In the genomic region with DNA sequence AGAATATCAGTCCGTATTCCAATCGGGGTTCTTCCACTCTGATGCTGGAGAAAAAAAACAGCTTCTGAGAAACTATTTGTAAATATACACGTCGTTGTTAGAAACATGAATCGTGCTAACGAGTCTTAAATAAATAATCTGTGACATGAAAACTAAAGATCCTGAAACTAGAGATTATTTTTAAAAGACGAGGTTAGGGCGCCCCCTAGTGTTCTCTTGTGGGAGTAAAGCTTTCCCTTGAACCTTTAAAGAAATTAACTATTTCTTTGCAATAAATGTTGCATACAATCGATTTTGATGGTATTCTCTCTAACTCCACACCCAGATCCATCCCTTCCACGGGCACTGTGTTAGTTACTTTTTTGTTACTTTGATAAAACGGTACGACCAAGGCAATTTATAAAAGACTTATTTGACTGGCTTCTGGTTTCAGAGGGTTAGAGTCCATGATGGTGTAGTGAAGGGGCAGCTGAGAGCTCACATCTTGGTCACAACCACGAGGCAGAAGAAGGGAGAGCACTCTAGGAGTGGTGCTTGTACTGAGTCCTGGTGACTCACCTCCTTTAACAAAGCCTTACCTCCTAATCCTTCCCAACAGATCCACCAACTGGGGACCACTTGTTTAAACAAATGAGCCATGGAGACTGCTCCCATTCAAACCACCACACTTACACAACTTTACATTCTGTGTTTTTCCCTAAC, we compare ENCODE assay signal across 8 mouse cellular contexts. TPM values are rescaled to one million over a fixed set of nuclear protein-coding genes. Genes with fewer than 3 reads are reported as not detected.
DNase-seq lines count a peak whose midpoint lies in the region; ATAC-seq and TF ChIP-seq lines count a peak whose summit lies in the region.

No protein-coding gene starts in this region.

- H3K9me3 ChIP-seq in limb, embryonic 11.5 days (ENCODE audit: control insufficient read depth, low read length) = no peaks in the 10 kb centered on the region
- H3K9me3 ChIP-seq in neural tube, embryonic 14.5 days (ENCODE audit: control insufficient read depth, low read length) = no peaks in the 10 kb centered on the region

- DNase-seq in left cerebral cortex, adult 2 months (ENCODE audit: extremely low spot score in 1 of 2, low spot score in 2 of 2) = peak; percentile 39 to 53
- DNase-seq in left cerebral cortex, adult 11 months (ENCODE audit: low spot score) = no peak
- DNase-seq in NIH3T3 (ENCODE audit: low read depth) = peak; percentile 73
- DNase-seq in cerebellum, adult 8-10 months = peak; percentile 64
- peak; percentile 23 to 30 for DNase-seq in gastrocnemius, postnatal 4 days (ENCODE audit: low spot score in 2 of 2)
- DNase-seq in limb, embryonic 11.5 days (ENCODE audit: low spot score) = peak; percentile 67

- no peaks in the 10 kb centered on the region for H3K4me1 ChIP-seq in limb, embryonic 11.5 days (ENCODE audit: control insufficient read depth, insufficient read depth, low read length)
- H3K4me1 ChIP-seq in neural tube, embryonic 14.5 days (ENCODE audit: control insufficient read depth, insufficient read depth, low read length) = no peaks in the 10 kb centered on the region

- H3K27me3 ChIP-seq in limb, embryonic 11.5 days (ENCODE audit: control insufficient read depth, insufficient read depth, low read length) = no peaks in the 10 kb centered on the region
- H3K27me3 ChIP-seq in neural tube, embryonic 14.5 days (ENCODE audit: control insufficient read depth, insufficient read depth, low read length) = no peaks in the 10 kb centered on the region

- no peak overlapping the region for H3K4me3 ChIP-seq in left cerebral cortex, adult 2 months
- no peak overlapping the region for H3K4me3 ChIP-seq in limb, embryonic 11.5 days (ENCODE audit: low read depth, low read length)
- H3K4me3 ChIP-seq in neural tube, embryonic 14.5 days (ENCODE audit: low read depth, low read length) = no peak overlapping the region

- peak; percentile 83 for TF ChIP-seq CTCF in left cerebral cortex, adult 2 months (IDR thresholded peaks at IDR 0.05)

- no peak overlapping the region for H3K27ac ChIP-seq in left cerebral cortex, adult 2 months
- no peak overlapping the region for H3K27ac ChIP-seq in limb, embryonic 11.5 days (replicated peaks; ENCODE audit: low read depth, low read length)
- H3K27ac ChIP-seq in neural tube, embryonic 14.5 days (ENCODE audit: low read depth, low read length) = no peak overlapping the region

- H3K4me2 ChIP-seq in limb, embryonic 11.5 days (ENCODE audit: low read depth, severe bottlenecking) = no peak overlapping the region
- no peak overlapping the region for H3K4me2 ChIP-seq in neural tube, embryonic 14.5 days (ENCODE audit: low read depth, low read length)

- WGBS in limb, embryonic 11.5 days = 17% methylated on average over 13 of the region's 13 CpGs
- WGBS in neural tube, embryonic 14.5 days = 16% methylated on average over 13 of the region's 13 CpGs

- ATAC-seq in limb, embryonic 11.5 days (ENCODE audit: insufficient number of reproducible peaks, low FRiP score, low TSS enrichment, low read depth) = no peak
- ATAC-seq in neural tube, embryonic 14.5 days (ENCODE audit: low read depth) = peak; percentile 42; the same call in 1 of the 2 replicates
- no peak for ATAC-seq in granulocyte monocyte progenitor cell, adult 5-6 weeks (replicated peaks; ENCODE audit: poor library complexity, severe bottlenecking)

- no peak overlapping the region for H3K9ac ChIP-seq in limb, embryonic 11.5 days (ENCODE audit: low read length)
- H3K9ac ChIP-seq in neural tube, embryonic 14.5 days (replicated peaks; ENCODE audit: low read depth, low read length) = no peak overlapping the region

- intact Hi-C loops in left cerebral cortex, adult 2 months (cut with DNase I) = loop anchor here (2.0 to 10.0 kb wide), 3 partner anchors 183 to 525 kb away; no protein-coding TSS in a partner anchor

- H3K36me3 ChIP-seq in limb, embryonic 11.5 days (ENCODE audit: control insufficient read depth, insufficient read depth, low read length) = no peaks in the 10 kb centered on the region
- H3K36me3 ChIP-seq in neural tube, embryonic 14.5 days (ENCODE audit: control insufficient read depth, insufficient read depth, low read length) = no peaks in the 10 kb centered on the region

RNA-seq across cellular contexts. Expression of a gene that starts 24.4 kb away (rescaled TPM):
- 1 to 10 TPM in 1 of 2 experiments, under 1 TPM in 1; 0.95 to 1.1 TPM for total RNA-seq in left cerebral cortex, adult 2 months (2021)
- total RNA-seq in gastrocnemius, postnatal 4 days (2021) = under 1 TPM in 1 of 2 experiments, not detected in 1; 0.10 TPM
- polyA plus RNA-seq in limb, embryonic 11.5 days (2014; fragmentation: Nextera tagmentation; extraction: Ambion mirVana) = 0.10 and 0.21 TPM in 2 replicates
- 0.13 and 0.32 TPM in 2 replicates for polyA plus RNA-seq in neural tube, embryonic 14.5 days (2014; fragmentation: Nextera tagmentation; extraction: Ambion mirVana)
- 0.38 TPM in 1 of 2 replicates, not detected in the other for total RNA-seq in granulocyte monocyte progenitor cell, adult 5-6 weeks (2014; fragmentation: Nextera tagmentation)
- total RNA-seq in granulocyte monocyte progenitor cell, adult 5-6 weeks (2017) = 0.09 TPM in 1 of 2 replicates, not detected in the other
